Mouse (Mus musculus): ENCODE results near the gene Aamdc.
A peak's percentile ranks its signal among the peaks of the same experiment; 100 is the strongest.

Aamdc gene

GRCm38 (mm10) chr7:97514786-97515185 lies 64.5 kb downstream of the Aamdc start:
- peak; percentile 24 for DNase-seq (ENCODE audit: low read depth, low spot score)

GRCm38 (mm10) chr7:97500555-97501209 lies 78.6 kb downstream of the Aamdc start:
- DNase-seq (ENCODE audit: low read depth, low spot score): no peak
